Mouse (Mus musculus): ENCODE measurements around the gene Nlrp6. TPM values are rescaled to one million over a fixed set of nuclear protein-coding genes. Genes with fewer than 3 reads are reported as not detected.
"Not testable (repeated sequence)": the region's sequence is repeated elsewhere in the genome, so short reads cannot be mapped to it uniquely, and the experiment has no call there.

Gene Nlrp6
- polyA plus RNA-seq, 1 experiment from 2014 or later, result not detected

DNA sequence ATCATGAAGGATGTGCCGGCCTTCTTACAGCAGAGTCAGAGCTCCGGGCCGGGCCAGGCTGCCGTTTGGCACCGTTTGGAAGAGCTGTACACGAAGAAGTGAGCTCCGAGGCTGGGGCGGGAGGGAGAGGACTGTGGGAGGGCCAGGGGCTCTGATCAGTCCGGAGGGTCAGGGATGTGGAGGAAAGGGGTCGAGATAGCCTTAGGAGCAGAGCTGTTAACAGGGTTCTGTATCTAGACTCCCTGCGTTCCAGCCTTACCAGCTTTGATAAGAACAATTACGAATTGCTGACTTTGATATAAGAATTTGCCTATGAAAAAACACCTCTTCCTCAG lies 38.3 kb upstream of the Nlrp6 start:
- ATAC-seq (ENCODE audit: insufficient number of reproducible peaks, insufficient read depth, low FRiP score, low read depth), result 0 out of 2 replicates have a peak, but pooled peaks have one; percentile 8

GRCm38 (mm10) chr7:140890636-140891035 lies 30.1 kb upstream of the Nlrp6 start:
- ATAC-seq (ENCODE audit: insufficient number of reproducible peaks, insufficient read depth, low FRiP score, low read depth); H3K9ac ChIP-seq (ENCODE audit: low read length); H3K4me1 ChIP-seq (ENCODE audit: control insufficient read depth in 2 of 2, insufficient read depth in 2 of 2, low read length in 2 of 2); H3K27me3 ChIP-seq (ENCODE audit: control insufficient read depth, insufficient read depth, low read length); H3K4me2 ChIP-seq (ENCODE audit: low read length); H3K4me3 ChIP-seq (ENCODE audit: control insufficient read depth in 1 of 2, insufficient read depth in 1 of 2, low read depth in 1 of 2, low read length in 2 of 2); H3K9me3 ChIP-seq (ENCODE audit: control insufficient read depth, low read length); H3K27ac ChIP-seq (replicated peaks in 1 of 2; ENCODE audit: control insufficient read depth in 1 of 2, insufficient read depth in 1 of 2, low read depth in 2 of 2, low read length in 2 of 2): not testable (repeated sequence)
- H3K36me3 ChIP-seq (ENCODE audit: control insufficient read depth, insufficient read depth, low read length), result peaks cover 85% of the 10 kb centered on the region
- WGBS, result 95% methylated on average over 16 of the region's 16 CpGs

More for the DNA sequence above, 38.3 kb upstream of the Nlrp6 start:
- no peaks in the 10 kb centered on the region for H3K9me3 ChIP-seq (ENCODE audit: control insufficient read depth, low read length)
- peak overlapping the region; percentile 74 for H3K4me2 ChIP-seq (ENCODE audit: low read length)
- peaks cover 45% of the 10 kb centered on the region for H3K36me3 ChIP-seq (ENCODE audit: control insufficient read depth, insufficient read depth, low read length)
- H3K4me3 ChIP-seq (ENCODE audit: control insufficient read depth in 1 of 2, insufficient read depth in 1 of 2, low read depth in 1 of 2, low read length in 2 of 2), result peak overlapping the region; percentile 76 to 96
- peak overlapping the region; percentile 80 for H3K9ac ChIP-seq (ENCODE audit: low read length)
- H3K27ac ChIP-seq (replicated peaks in 1 of 2; ENCODE audit: control insufficient read depth in 1 of 2, insufficient read depth in 1 of 2, low read depth in 2 of 2, low read length in 2 of 2), result peak overlapping the region in 1 of 2 experiments; percentile 86; a peak in 2 of 4 replicates
- H3K27me3 ChIP-seq (ENCODE audit: control insufficient read depth, insufficient read depth, low read length), result no peaks in the 10 kb centered on the region
- WGBS, result 0% methylated on average over 12 of the region's 12 CpGs
- H3K4me1 ChIP-seq (ENCODE audit: control insufficient read depth in 2 of 2, insufficient read depth in 2 of 2, low read length in 2 of 2), result peaks cover 3 to 9% of the 10 kb centered on the region in 2 experiments; a peak in 2 of 4 replicates

- ATAC-seq (ENCODE audit: insufficient number of reproducible peaks, insufficient read depth, low FRiP score, low read depth), result no peak
- H3K36me3 ChIP-seq (ENCODE audit: control insufficient read depth, insufficient read depth, low read length), result peaks cover 84% of the 10 kb centered on the region
- WGBS, result 85% methylated on average over 7 of the region's 7 CpGs
These were observed 26.7 kb upstream of the Nlrp6 start for GRCm38 (mm10) chr7:140894031-140894430.

DNA sequence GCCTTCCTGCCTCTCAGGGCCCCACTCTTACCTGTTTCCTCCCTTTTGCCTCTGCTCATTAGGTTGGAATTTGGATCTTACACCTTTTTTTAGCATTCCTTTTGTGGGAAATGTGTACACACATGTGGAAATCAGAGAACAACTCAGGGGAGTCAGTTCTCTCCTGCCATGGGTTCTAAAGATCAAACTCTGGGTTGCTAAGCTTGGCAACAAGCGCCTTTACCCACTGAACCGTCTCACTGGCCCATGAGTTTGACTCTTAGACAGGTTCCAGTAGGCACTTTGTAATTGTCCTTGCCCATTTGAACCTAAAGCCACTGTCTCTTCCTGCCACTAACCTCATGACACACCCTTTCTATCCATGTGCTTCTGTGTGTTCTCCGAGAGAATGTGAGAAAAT lies 26.1 kb upstream of the Nlrp6 start:
- peaks cover 84% of the 10 kb centered on the region for H3K36me3 ChIP-seq (ENCODE audit: control insufficient read depth, insufficient read depth, low read length)
- 94% methylated on average over 3 of the region's 3 CpGs for WGBS

More at GRCm38 (mm10) chr7:140894031-140894430, 26.7 kb upstream of the Nlrp6 start:
- Histone ChIP-seq H3K27me3 (ENCODE audit: control insufficient read depth, insufficient read depth, low read length) (no peaks in the 10 kb centered on the region), H3K9ac (ENCODE audit: low read length) (no peak overlapping the region), H3K4me1 (ENCODE audit: control insufficient read depth in 2 of 2, insufficient read depth in 2 of 2, low read length in 2 of 2) (no peaks in the 10 kb centered on the region), H3K27ac (replicated peaks in 1 of 2; ENCODE audit: control insufficient read depth in 1 of 2, insufficient read depth in 1 of 2, low read depth in 2 of 2, low read length in 2 of 2) (no peak overlapping the region), H3K4me3 (ENCODE audit: control insufficient read depth in 1 of 2, insufficient read depth in 1 of 2, low read depth in 1 of 2, low read length in 2 of 2) (no peak overlapping the region), H3K4me2 (ENCODE audit: low read length) (no peak overlapping the region), H3K9me3 (ENCODE audit: control insufficient read depth, low read length) (no peaks in the 10 kb centered on the region)

DNA sequence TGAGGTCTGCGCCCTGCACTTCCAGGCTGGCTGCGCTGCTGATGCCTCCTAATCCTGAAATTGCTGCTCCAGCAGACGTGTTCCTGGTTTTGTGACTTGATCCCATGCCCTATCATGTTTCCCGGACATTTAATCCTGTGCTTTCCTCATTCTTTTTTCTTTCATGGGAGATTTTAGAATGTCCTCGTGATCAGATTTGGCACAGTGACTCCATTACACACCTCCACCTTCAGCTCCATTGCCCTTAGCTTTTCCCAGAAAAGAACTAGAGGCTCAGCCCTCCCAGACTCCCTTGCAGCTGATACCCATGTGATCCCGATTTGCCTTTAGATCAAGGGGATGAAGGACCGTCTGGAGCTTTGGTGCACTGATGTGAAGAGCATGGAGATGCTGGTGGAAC lies 22.8 kb upstream of the Nlrp6 start:
- Histone ChIP-seq H3K4me1 (ENCODE audit: control insufficient read depth in 2 of 2, insufficient read depth in 2 of 2, low read length in 2 of 2) (peaks cover 6 to 8% of the 10 kb centered on the region in 2 experiments), H3K4me3 (ENCODE audit: control insufficient read depth in 1 of 2, insufficient read depth in 1 of 2, low read depth in 1 of 2, low read length in 2 of 2) (no peak overlapping the region), H3K9me3 (ENCODE audit: control insufficient read depth, low read length) (no peaks in the 10 kb centered on the region), H3K9ac (ENCODE audit: low read length) (no peak overlapping the region), H3K27ac (replicated peaks in 1 of 2; ENCODE audit: control insufficient read depth in 1 of 2, insufficient read depth in 1 of 2, low read depth in 2 of 2, low read length in 2 of 2) (no peak overlapping the region), H3K4me2 (ENCODE audit: low read length) (no peak overlapping the region), H3K27me3 (ENCODE audit: control insufficient read depth, insufficient read depth, low read length) (no peaks in the 10 kb centered on the region), H3K36me3 (ENCODE audit: control insufficient read depth, insufficient read depth, low read length) (peaks cover 64% of the 10 kb centered on the region)
- 78% methylated on average over 7 of the region's 7 CpGs for WGBS
- no peak for ATAC-seq (ENCODE audit: insufficient number of reproducible peaks, insufficient read depth, low FRiP score, low read depth)

More for the DNA sequence above, 26.1 kb upstream of the Nlrp6 start:
- H3K9me3 ChIP-seq (ENCODE audit: control insufficient read depth, low read length), result no peaks in the 10 kb centered on the region
- H3K27me3 ChIP-seq (ENCODE audit: control insufficient read depth, insufficient read depth, low read length), result no peaks in the 10 kb centered on the region
- H3K4me1 ChIP-seq (ENCODE audit: control insufficient read depth in 2 of 2, insufficient read depth in 2 of 2, low read length in 2 of 2), result no peaks in the 10 kb centered on the region
- no peak overlapping the region for H3K4me3 ChIP-seq (ENCODE audit: control insufficient read depth in 1 of 2, insufficient read depth in 1 of 2, low read depth in 1 of 2, low read length in 2 of 2)
- no peak overlapping the region for H3K9ac ChIP-seq (ENCODE audit: low read length)
- no peak overlapping the region for H3K27ac ChIP-seq (replicated peaks in 1 of 2; ENCODE audit: control insufficient read depth in 1 of 2, insufficient read depth in 1 of 2, low read depth in 2 of 2, low read length in 2 of 2)
- no peak for ATAC-seq (ENCODE audit: insufficient number of reproducible peaks, insufficient read depth, low FRiP score, low read depth)
- H3K4me2 ChIP-seq (ENCODE audit: low read length), result no peak overlapping the region

DNA sequence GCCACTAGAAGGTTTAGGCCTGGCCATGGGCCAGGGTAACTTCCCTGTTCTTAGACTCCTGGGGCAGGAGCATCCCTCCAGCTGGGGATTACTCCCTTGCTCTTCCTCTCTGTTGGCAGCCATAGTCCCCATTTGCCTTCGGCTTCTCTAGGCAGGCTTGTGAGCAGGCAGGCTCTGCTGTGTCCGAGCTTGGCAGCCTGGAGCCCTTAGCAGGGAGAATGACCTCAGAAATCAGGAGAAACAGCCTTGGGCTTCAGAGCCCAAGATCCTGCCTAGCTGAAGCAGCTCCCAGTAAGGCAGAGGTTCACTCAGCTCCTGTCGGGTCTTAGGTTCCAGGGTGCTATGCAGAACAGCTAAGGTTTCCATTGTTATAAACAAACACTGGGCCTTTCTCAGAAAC lies 21.6 kb upstream of the Nlrp6 start:
- Histone ChIP-seq H3K4me3 (ENCODE audit: control insufficient read depth in 1 of 2, insufficient read depth in 1 of 2, low read depth in 1 of 2, low read length in 2 of 2) (peak overlapping the region in 1 of 2 experiments; percentile 41; a peak in 2 of 4 replicates), H3K4me2 (ENCODE audit: low read length) (peak overlapping the region; percentile 68), H3K36me3 (ENCODE audit: control insufficient read depth, insufficient read depth, low read length) (peaks cover 52% of the 10 kb centered on the region), H3K4me1 (ENCODE audit: control insufficient read depth in 2 of 2, insufficient read depth in 2 of 2, low read length in 2 of 2) (peaks cover 6 to 8% of the 10 kb centered on the region in 2 experiments), H3K9ac (ENCODE audit: low read length) (peak overlapping the region; percentile 75), H3K27me3 (ENCODE audit: control insufficient read depth, insufficient read depth, low read length) (no peaks in the 10 kb centered on the region), H3K27ac (replicated peaks in 1 of 2; ENCODE audit: control insufficient read depth in 1 of 2, insufficient read depth in 1 of 2, low read depth in 2 of 2, low read length in 2 of 2) (peak overlapping the region in 1 of 2 experiments; percentile 89; a peak in 1 of 4 replicates), H3K9me3 (ENCODE audit: control insufficient read depth, low read length) (no peaks in the 10 kb centered on the region)
- ATAC-seq (ENCODE audit: insufficient number of reproducible peaks, insufficient read depth, low FRiP score, low read depth), result no peak
- WGBS, result 76% methylated on average over 3 of the region's 3 CpGs

GRCm38 (mm10) chr7:140900220-140900619 lies 20.5 kb upstream of the Nlrp6 start, which contains the start of gene Cox8b:
Cox8b (minus strand) TSS chr7:140900446.
- peaks cover 42% of the 10 kb centered on the region for H3K36me3 ChIP-seq (ENCODE audit: control insufficient read depth, insufficient read depth, low read length)
- no peaks in the 10 kb centered on the region for H3K27me3 ChIP-seq (ENCODE audit: control insufficient read depth, insufficient read depth, low read length)
- H3K9ac ChIP-seq (ENCODE audit: low read length), result peak within 1 kb of the TSS; percentile 75
- ATAC-seq (ENCODE audit: insufficient number of reproducible peaks, insufficient read depth, low FRiP score, low read depth), result peak; percentile 68
- peaks cover 6 to 8% of the 10 kb centered on the region in 2 experiments for H3K4me1 ChIP-seq (ENCODE audit: control insufficient read depth in 2 of 2, insufficient read depth in 2 of 2, low read length in 2 of 2)
- H3K4me2 ChIP-seq (ENCODE audit: low read length), result peak within 1 kb of the TSS; percentile 68
- H3K27ac ChIP-seq (replicated peaks in 1 of 2; ENCODE audit: control insufficient read depth in 1 of 2, insufficient read depth in 1 of 2, low read depth in 2 of 2, low read length in 2 of 2), result peak within 1 kb of the TSS; percentile 67 to 89
- 35% methylated on average over 10 of the region's 10 CpGs for WGBS
- no peaks in the 10 kb centered on the region for H3K9me3 ChIP-seq (ENCODE audit: control insufficient read depth, low read length)
- peak within 1 kb of the TSS; percentile 29 to 41 for H3K4me3 ChIP-seq (ENCODE audit: control insufficient read depth in 1 of 2, insufficient read depth in 1 of 2, low read depth in 1 of 2, low read length in 2 of 2)

Data from heart, embryonic 14.5 days (tissue).